In the genomic region with DNA sequence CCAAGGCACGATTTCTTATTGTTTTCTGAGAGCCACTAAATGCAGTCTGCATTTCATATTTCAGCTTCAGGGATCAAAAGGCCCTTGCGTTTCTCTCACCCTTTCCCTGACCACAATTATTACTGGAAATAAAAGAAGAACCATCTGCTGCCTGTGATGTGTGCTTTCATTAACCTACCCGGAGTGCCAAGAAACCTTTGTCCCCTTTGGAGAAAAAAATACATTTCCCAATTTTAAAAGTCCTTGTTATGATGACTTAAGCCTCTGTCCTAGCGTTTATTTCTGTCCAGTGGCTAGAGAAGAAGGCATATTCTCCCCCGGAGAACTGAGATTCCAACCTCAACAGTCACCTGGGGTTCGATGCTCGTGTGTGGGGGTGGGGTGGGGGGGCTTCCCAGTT, we compare ENCODE assay signal across 31 mouse cellular contexts.
"Had no signal": no experiment of that assay in that cellular context is flagged by ENCODE, and none has a peak within 500 bp of the region (broad histone marks: within the 10 kb centered on the region; RNA-seq: fewer than 3 reads in every experiment).

No protein-coding gene starts in this region.

- DNase-seq: left cerebral cortex, postnatal 4 days; liver, embryonic 13.5 days; lung, adult 18-20 months; lung, adult 2 months; lung, embryonic 14.5 days; lung, postnatal 10 days; lung, postnatal 14 days; lung, postnatal 36 days; lung, postnatal 4 days; midbrain, embryonic 14.5 days had no signal

- ATAC-seq: liver, embryonic 12.5 days; lung, postnatal 0 days; midbrain, embryonic 13.5 days; midbrain, embryonic 15.5 days; midbrain, embryonic 16.5 days had no signal

- H3K27me3 ChIP-seq: limb, embryonic 12.5 days; limb, embryonic 13.5 days; limb, embryonic 15.5 days; liver, embryonic 12.5 days; liver, embryonic 13.5 days; liver, embryonic 15.5 days; lung, embryonic 15.5 days; midbrain, embryonic 12.5 days; midbrain, embryonic 13.5 days; midbrain, embryonic 15.5 days; neural tube, embryonic 12.5 days; neural tube, embryonic 13.5 days had no signal

- H3K9ac ChIP-seq: limb, embryonic 12.5 days; limb, embryonic 13.5 days; limb, embryonic 15.5 days; liver, embryonic 12.5 days; liver, embryonic 13.5 days; liver, embryonic 14.5 days; liver, embryonic 15.5 days; lung, embryonic 14.5 days; lung, embryonic 15.5 days; midbrain, embryonic 12.5 days; midbrain, embryonic 13.5 days; midbrain, embryonic 15.5 days; neural tube, embryonic 12.5 days; neural tube, embryonic 13.5 days had no signal

- H3K4me2 ChIP-seq: limb, embryonic 12.5 days; limb, embryonic 13.5 days; limb, embryonic 15.5 days; liver, embryonic 12.5 days; liver, embryonic 13.5 days; liver, embryonic 15.5 days; lung, embryonic 14.5 days; lung, embryonic 15.5 days; midbrain, embryonic 11.5 days; midbrain, embryonic 12.5 days; midbrain, embryonic 13.5 days; midbrain, embryonic 15.5 days; neural tube, embryonic 12.5 days; neural tube, embryonic 13.5 days had no signal

- H3K4me1 ChIP-seq: limb, embryonic 10.5 days; limb, embryonic 12.5 days; limb, embryonic 13.5 days; limb, embryonic 15.5 days; liver, embryonic 12.5 days; liver, embryonic 13.5 days; lung, embryonic 15.5 days; midbrain, embryonic 12.5 days; midbrain, embryonic 13.5 days; midbrain, embryonic 15.5 days; neural tube, embryonic 12.5 days; neural tube, embryonic 13.5 days had no signal

- H3K4me3 ChIP-seq: left cerebral cortex, adult 2 months; limb, embryonic 10.5 days; limb, embryonic 12.5 days; limb, embryonic 13.5 days; limb, embryonic 15.5 days; liver, embryonic 12.5 days; liver, embryonic 13.5 days; liver, embryonic 15.5 days; lung, embryonic 15.5 days; megakaryocyte, embryonic 14.5 days; midbrain, embryonic 10.5 days; midbrain, embryonic 12.5 days; midbrain, embryonic 13.5 days; midbrain, embryonic 15.5 days; myocyte; neural tube, embryonic 12.5 days; neural tube, embryonic 13.5 days had no signal

- H3K9me3 ChIP-seq: limb, embryonic 10.5 days; limb, embryonic 15.5 days; liver, embryonic 12.5 days; liver, embryonic 13.5 days; liver, embryonic 15.5 days; lung, embryonic 15.5 days; midbrain, embryonic 10.5 days; midbrain, embryonic 12.5 days; midbrain, embryonic 13.5 days; midbrain, embryonic 15.5 days; neural tube, embryonic 12.5 days; neural tube, embryonic 13.5 days had no signal

- H3K36me3 ChIP-seq: limb, embryonic 10.5 days; limb, embryonic 12.5 days; limb, embryonic 13.5 days; limb, embryonic 15.5 days; liver, embryonic 12.5 days; liver, embryonic 13.5 days; liver, embryonic 15.5 days; lung, embryonic 15.5 days; midbrain, embryonic 10.5 days; midbrain, embryonic 12.5 days; midbrain, embryonic 13.5 days; midbrain, embryonic 15.5 days; neural tube, embryonic 12.5 days; neural tube, embryonic 13.5 days had no signal

- H3K27ac ChIP-seq: left cerebral cortex, adult 2 months; limb, embryonic 10.5 days; limb, embryonic 12.5 days; limb, embryonic 13.5 days; limb, embryonic 15.5 days; liver, embryonic 12.5 days; liver, embryonic 13.5 days; liver, embryonic 14.5 days; liver, embryonic 15.5 days; lung, embryonic 15.5 days; macrophage; midbrain, embryonic 10.5 days; midbrain, embryonic 12.5 days; midbrain, embryonic 13.5 days; midbrain, embryonic 15.5 days; neural tube, embryonic 12.5 days; neural tube, embryonic 13.5 days had no signal
